Mouse (Mus musculus): ENCODE results near the gene Cct2.
"Not testable (repeated sequence)": the region's sequence is repeated elsewhere in the genome, so short reads cannot be mapped to it uniquely, and the experiment has no call there.

Gene Cct2

DNA sequence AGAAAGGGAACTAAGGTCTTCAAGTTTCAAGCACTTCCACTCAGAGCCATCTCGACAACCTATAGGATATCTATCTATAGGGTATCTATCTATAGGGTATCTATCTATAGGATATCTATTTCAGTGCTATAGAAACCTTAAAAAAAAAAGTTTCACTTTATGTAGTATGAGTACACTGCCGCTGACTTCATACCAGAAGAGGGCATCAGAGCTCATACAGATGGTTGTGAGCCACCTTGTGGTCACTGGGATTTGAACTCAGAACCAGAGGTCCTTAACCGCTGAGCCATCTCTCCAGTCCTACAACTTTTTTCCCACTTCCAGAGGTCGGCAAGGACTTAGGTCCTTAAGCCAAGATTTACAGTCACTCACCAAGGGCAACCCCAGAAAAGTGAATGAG lies 7.9 kb downstream of the Cct2 start:
- peak; percentile 41 for DNase-seq (ENCODE audit: low read depth, low spot score)

DNA sequence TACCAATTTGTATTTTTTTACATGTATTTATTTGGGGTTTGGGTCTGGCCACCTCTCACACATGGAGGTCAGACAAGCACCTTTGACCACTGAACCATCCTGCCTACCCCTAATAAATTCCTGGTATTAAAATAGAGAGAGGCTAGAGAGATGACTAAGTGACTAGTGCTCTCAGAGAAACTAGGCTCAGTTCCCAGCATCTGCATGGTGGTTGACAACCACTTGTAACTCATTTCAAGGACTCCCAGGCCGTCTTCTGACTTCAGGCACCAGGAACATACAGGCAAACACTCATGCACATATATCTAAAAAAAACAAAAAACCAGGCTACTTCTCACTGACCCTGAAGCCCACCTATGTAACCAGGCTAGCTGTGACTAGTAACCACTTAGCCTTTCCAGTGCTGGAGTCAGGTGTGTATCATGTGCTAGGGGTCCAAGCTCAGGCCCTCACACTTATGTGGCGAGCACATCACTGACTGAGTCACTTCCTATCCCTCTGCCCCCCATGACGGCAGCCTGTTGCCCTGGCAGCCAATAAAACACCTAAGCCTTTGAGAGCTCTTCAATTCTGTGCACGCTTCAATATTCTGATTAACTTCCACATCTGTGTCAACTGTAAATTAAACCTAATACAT lies 13.5 kb downstream of the Cct2 start:
- DNase-seq (ENCODE audit: low read depth, low spot score), result no peak

DNA sequence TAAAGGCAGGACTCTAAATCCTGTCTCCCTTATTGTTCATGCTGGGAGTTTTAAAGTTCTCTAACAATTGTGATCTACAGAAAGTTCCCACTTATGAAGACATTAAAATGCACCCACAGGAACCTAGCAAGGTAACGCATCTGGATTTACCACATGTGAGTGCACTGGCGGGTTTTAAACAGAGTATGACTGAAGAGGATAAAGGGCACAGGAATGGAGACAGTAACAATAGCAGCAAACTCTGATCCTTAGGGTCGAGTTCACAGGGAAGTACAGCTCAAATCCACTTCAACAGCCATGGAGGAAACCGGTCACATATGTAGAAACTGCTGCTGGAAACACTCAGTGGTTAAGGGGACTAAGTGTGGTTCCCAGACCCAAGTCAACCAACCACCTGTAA lies 14.4 kb downstream of the Cct2 start:
- no peak for DNase-seq (ENCODE audit: low read depth, low spot score)

DNA sequence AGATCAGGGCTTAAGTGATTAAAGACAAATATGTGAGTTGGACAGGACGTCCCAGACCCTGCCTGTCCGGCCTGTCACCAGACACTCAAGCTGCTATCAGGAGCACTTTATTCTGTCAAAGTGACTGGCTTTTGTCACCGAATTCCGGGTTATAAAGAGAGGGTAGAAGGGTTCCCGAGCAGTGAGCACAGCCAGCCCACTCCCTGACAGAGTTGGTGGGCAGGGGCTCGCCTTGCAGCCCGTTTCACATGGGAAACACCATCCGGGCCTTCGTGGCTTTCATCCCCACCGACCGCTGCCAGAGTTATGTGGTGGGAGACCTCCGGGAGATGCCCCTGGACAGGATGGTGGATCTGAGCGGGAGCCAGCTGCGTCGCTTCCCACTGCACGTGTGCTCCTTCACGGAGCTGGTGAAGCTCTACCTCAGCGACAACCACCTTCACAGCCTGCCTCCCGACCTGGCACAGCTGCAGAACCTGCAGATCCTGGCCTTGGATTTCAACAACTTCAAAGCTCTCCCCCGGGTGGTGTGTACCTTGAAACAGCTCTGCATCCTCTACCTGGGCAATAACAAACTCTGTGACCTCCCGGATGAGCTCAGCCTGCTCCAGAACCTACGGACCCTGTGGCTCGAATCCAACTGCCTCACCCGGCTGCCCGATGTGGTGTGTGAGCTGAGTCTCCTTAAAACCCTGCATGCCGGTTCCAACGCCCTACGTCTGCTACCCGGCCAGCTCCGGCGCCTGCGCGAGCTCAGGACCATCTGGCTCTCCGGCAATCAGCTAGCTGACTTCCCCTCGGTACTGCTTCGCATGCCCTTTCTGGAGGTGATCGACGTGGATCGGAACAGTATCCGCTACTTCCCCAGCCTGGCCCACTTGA lies 18.2 kb downstream of the Cct2 start, which contains the start of gene Lrrc10:
TSS of gene Lrrc10 (plus strand) at position 167 of the 882 bp plus-strand sequence.
- DNase-seq (ENCODE audit: low read depth, low spot score), result no peak

DNA sequence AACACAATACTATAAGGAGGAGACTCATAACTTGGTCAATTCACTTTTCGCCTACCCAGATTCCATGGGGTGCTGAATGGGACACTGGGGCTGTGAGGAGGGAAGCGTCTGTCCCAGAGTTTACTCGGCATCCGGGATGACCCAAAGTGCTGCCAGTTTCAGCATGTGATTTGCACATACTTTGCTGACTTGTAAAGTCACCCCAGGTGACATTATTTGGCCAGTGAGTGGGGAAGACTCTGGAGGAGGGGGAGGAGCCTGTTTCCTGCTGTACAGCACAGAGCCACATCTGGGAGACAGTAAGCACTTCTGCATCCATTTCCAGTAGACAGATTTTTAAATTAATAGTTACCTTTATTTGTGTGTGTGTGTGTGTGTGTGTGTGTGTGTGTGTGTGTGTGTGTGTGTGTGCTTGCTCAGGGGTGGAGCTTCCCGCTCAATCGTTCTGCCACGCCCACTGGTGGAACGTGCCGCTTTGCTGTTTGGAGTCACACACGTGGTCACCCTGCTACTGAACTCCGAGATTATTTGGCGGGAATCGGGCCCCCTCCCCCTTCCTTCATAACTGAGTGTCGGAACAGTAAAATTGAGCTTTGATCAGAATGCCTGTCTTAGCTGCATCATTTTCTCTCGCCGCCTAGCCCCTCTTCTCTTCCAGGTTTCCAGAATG lies 20.0 kb downstream of the Cct2 start:
- DNase-seq (ENCODE audit: low read depth, low spot score), result not testable (repeated sequence)

DNA sequence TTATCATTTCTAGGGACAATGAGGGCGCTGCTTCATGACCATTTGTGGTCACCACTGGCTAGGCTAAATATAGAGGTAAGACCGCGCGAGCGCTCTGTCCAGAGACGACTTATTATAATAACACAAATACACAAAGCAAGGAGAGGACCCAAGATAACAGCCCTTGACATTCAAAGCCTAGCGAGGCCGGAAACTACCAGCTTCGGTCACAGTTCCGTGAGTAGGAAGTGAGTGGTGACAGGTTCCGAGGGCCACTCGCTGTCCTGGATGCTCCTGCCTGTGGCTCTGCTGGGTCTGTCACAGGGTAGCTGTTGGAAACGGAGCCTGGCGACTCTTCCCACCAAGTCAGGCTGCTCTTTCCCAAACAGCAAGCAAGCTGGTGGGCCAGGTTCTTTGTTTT lies 21.3 kb downstream of the Cct2 start:
- no peak for DNase-seq (ENCODE audit: low read depth, low spot score)

DNA sequence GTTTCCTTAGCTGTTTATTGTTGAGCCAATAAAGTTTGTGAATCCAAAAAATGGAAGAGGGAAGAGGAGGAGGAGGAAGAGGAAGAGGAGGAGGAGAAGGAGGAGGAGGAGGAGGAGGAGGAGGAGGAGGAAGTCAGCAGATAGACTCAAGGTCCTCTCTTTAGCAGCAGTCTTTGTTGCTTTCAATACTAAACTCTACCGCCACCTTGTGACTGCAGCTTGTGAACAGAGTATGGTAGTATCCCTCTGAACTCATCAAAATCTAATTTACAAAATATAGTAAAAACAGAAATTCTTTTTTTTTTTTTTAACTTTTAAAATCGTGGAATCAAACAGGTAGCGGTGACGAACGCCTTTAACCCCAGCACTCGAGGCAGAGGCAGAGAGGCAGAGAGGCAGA lies 23.3 kb downstream of the Cct2 start:
- peak; percentile 26 for DNase-seq (ENCODE audit: low read depth, low spot score)

DNA sequence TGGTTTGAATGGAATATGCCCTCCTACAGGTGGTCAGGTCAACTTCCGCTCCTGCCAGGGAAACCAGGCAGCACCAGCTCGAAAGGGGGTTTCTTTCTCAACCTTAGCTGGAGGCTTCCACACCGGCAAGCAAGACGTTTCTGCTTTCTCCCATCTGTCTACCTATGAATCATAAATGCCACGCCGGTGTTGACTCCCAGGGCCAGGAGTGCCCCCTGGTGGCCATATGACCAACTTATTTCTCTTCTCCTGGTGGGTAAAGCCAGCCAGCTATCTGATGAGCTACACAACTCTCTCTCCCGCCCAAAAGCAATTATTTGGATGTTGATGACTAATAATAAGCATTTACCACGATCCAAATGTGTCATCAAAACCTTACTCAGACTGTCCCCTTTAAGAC lies 29.8 kb downstream of the Cct2 start:
- peak; percentile 87 for DNase-seq (ENCODE audit: low read depth, low spot score)

DNA sequence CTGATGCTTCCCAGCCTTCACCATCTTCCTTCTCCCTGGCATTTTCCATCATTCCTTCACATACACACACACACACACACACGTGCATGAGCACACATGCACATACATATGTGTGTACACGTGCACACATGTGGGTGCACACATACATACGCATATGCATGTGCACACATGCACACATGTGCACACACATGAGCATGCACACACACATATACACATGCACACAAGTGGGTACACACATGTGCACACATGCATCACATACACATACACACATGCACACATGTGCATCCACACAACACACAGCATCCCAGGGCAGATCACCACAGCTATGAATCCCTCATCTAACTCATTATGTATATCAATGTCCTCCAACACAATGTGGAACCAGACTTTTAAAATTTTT lies 32.5 kb downstream of the Cct2 start:
- DNase-seq (ENCODE audit: low read depth, low spot score), result no peak

DNA sequence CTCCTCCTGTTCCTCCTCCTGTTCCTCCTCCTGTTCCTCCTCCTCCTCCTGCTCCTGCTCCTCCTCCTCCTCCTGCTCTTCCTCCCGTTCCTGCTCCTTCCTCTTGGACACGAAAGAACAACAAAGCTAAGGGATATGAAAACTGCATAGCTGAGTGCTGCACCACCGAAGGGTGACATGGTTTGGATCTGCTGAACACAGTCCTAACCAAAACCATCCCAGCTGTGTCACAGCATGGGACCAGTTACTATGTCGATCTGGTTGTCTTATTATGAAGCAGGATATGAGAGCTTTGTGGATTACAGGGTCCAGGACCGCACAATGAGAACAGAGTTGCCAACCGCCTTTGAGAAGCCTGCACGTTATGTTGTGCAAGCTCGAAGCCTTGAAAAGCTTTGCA lies 37.4 kb downstream of the Cct2 start:
- DNase-seq (ENCODE audit: low read depth, low spot score), result no peak

DNA sequence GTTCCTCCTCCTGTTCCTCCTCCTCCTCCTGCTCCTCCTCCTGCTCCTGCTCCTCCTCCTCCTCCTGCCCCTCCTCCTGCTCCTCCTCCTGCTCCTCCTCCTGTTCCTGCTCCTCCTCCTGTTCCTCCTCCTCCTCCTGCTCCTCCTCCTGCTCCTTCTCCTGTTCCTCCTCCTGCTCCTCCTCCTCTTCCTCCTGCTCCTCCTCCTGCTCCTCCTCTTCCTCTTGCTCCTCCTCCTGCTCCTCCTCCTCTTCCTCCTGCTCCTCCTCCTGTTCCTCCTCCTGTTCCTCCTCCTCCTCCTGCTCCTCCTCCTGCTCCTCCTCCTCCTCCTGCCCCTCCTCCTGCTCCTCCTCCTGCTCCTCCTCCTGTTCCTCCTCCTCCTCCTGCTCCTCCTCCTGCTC lies 37.8 kb downstream of the Cct2 start:
- not testable (repeated sequence) for DNase-seq (ENCODE audit: low read depth, low spot score)

DNA sequence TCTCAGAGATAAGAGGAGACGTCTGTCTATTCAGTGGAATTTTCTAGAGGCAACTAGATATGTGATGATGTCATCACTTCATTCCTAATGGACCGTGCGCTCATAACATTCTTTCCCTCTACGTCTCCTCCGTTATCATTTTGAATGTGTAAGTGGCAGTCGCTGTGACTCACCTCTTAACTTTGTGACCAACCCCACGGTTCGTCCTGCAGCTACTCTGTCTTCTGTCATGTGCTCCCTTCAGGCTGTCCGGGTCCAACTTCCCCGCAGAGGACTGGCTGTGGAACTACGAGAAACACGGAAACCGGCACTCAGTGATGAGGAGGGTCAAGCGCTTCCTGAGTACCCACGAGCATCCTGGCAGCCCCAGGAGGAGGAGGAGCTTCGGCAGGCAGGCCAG lies 39.9 kb downstream of the Cct2 start:
- no peak for DNase-seq (ENCODE audit: low read depth, low spot score)

DNA sequence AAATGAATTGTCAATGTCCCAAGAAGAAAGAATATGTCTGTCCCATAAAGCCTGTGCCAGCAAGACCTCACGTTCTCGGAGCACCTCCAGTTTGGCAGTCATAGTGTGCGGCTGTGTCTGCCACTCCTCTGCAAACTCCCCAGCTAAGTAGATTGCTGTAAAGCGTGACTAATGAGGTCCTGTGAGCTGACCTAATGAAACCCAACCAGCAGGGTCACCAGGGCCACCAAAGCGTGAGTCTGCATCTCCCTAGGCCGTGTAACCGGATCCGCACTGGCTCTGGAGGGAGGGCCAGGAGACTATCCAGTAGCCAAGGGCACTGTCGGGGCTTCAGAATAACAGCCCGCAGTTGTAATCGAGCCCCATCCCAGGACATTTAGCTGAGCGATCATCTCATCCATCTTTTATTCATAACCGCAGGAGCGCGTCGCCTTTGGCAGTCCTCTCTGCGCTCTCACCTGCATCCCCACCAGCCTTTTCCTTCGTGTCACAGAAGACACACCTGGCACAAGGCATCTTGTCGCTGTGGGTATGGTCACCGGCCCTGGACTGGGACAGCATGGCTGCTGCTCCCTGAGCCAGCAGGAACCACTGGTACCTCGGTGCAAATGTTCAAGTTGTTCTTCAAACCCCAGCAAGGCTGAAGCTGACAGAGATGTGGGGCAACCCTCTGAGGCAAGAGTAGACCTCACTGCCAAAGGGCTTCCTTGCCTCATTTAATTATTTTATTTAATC lies 42.4 kb downstream of the Cct2 start:
- DNase-seq (ENCODE audit: low read depth, low spot score), result no peak

DNA sequence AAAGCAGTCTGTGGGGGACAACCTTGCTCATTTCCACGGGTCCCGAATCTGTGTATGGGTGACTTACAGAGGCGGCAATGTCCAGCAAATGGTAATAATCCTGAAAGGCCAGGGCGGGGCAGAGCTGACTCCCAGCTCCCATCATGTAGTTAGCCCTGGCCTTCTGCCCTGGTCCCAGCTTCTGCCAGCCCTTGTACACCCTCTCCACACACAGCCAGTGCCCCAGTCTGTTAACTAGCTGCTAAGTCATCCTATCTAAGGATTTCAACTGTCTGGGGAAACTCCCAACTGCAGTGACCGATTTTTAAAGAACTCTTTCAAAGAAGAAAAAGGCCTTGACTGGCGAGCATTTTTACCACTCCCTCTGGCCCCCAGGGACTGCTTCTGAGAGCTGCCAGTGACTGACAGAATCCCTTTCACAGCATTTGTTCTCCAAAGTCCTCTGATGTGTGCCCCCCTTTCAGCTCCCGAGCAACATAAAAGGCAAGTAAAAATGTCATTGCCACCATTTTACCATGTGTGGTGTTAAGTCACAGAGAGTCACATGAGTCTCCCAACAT lies 45.3 kb downstream of the Cct2 start:
- DNase-seq (ENCODE audit: low read depth, low spot score), result no peak

DNA sequence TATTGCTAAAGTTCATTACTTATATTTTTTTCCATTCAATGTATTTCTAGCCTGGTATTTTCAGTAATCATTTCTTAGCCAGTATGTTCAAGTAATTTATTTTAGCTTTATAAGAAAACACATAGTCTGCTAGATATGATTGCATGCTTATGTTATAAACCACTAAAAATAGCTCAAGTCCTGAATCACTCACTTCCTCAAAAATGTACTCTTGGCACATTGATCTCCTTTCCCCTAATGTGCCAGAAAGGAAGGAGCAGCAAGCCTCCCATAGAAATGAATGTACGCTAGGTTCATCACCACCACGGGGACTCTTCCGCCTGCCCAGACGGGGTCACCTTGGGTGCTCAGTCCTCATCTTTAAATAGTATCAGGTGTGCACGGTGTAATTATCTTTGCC lies 49.0 kb downstream of the Cct2 start:
- no peak for DNase-seq (ENCODE audit: low read depth, low spot score)

DNA sequence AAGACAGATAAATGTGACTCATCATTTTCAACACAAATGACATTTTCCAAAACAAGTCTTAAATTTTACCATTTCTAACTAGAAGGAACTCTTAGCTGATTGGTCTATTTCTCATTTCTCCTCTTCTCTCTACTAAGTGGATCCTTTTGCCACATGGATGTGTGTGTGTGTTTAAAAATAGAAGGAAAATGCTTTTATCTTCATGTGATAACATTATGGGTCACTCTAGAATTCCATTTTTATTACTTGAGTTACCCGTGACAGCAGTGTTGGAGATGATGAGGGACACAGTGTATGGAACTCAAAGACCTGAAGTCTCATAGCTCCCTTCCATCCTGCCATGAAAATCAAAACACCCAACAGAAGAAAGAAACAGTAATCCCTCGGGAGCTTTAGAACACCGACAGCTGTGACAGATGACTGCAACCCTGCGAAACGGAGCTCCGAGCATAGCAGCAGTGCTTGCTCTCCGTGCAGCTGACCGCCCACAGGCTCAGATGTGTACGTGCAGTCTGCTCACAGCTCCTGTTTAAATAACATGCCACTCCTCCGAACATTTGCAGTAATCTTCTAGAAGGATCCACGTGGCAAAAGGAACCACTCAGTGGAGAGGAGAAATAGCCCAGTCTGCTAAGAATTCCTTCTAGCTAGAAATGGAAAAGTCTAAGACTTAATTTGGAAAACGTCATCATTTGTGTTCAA lies 49.8 kb downstream of the Cct2 start:
- DNase-seq (ENCODE audit: low read depth, low spot score), result no peak

DNA sequence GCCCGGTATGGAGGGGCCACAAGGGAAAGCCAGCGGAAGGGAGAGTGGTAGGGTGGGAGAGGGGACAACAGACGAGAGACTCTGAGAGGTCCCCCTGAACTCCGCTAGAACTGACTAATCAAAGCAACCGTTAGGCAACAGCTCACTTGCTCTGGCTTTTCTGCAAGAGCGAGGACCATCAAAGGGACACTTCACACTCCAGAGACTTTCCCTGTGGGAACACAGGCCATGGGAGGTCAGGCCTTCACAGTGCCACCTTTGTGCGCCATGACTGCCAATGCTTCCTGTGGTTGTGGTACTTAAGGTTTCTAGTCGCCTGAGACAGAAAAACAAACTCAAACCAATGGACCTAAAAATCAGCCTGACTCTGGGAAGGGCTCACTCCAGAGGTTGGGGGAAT lies 52.6 kb downstream of the Cct2 start:
- no peak for DNase-seq (ENCODE audit: low read depth, low spot score)

DNA sequence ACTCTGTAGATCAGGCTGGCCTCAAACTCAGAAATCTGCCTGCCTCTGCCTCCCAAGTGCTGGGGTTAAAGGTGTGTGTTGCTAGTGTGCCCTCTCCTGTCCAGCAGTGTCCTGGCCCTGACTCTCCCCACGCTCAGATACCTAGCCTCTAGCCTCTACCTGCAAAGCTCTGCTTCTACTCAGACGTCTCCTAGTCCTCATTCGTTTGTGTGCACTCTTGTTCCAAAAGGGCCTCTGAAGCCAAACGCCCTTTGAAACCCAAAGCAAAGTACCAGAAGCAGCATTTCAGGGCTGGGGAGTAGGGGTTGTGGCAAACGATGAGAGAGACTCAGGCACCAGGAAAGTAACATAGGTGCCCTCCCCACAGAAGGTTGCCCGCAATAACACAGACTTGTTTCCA lies 53.9 kb downstream of the Cct2 start:
- no peak for DNase-seq (ENCODE audit: low read depth, low spot score)

DNA sequence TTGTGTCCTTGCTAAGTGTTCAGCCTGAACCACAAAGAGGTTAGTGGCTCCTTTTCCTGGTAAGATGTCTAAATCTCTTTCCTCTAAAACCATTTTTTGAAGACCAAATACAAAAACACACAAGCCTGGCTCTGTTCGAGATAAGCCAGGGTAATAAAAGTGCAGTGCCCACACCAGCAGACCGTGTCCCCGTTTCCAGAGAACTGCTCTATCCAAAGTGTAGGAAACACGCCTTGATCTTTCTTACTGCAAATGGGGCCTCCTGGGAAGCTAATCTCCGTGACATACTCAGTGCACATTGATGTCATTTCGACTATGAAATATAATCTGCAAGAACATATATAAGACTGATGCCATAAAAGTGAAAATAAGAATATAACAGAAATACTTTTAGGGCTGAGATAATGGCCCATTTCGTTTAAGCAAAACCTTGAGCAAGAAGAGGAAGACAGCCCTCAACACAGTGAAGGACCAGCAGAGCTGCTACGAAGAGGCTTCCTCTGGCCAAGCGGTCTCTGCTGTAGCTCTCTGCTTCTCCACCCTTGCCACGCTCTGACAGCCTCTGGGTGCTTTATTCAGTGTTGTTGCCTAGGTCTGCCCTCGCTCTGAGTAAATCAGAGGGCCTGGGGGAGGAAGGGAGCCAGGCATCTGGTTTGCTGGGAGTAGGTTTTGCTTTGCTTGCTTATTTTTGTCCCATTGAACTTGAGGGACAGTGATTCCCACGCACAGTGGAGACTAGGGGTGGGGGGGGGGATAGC lies 57.7 kb downstream of the Cct2 start:
- DNase-seq (ENCODE audit: low read depth, low spot score), result no peak

DNA sequence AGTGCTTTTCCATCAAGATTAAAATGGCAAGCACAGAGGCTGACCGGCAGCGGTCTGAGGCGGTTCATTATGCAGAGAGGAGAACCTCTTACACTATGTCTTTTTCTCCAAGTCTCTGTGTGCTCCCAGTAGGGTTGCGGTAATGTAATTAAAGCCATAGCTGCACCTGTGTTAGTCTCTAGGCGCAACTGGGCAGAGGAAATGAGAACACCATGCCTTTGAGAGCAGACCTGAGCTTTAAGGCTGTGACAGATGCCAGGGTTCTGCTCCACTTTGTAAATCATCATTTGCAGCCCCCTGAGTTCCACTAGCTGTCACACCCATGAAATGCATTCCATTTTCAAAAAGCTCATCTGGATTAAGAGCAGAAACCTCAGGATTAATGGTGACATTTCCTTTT lies 58.9 kb downstream of the Cct2 start:
- DNase-seq (ENCODE audit: low read depth, low spot score), result no peak

Measured in CD4-positive, CD25-positive, alpha-beta regulatory T cell, adult 2 months (primary cell).